Mouse (Mus musculus): ENCODE results near the gene Pprc1.

Pprc1 gene

DNA sequence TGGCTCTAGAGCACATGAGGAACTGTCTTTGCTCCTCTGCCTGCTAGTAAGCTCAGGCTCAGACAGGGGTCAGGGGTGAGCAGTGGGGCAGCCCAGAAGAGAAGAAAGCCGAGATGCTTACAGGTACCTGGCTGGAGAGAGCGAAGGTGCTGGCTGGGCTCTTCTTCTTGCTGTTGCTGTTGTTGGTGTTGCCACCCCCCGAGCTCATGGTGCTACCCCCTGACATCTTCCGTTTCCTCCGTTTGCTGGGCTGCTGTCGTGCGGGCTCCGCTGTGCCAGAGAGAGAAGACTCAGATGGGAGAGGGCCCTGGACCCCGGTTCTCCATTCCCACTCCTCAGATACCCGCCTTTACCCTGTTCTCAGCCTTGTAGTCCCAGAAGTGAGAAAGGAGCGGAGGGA is 10.8 kb upstream of the Pprc1 start:
- no peak for DNase-seq (ENCODE audit: low read depth)

DNA sequence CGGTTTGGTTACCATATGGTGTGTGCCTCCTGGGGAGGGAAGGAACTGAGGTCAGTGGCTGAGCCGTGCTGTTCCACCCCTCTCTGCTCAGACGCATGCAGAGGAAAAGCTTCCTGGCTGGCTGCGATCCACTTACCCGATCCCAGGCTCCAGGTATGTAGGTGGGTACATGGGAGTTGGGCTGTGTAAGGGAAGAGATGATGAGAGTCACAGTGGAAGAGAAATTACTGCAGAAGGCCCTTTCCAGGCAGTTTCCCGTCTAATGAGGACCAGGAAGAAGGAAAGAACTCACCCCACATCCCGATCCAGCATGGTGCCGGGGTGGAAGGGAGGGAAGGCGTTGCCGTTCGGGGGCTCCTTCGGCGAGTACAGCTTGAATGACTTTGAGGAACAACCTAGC is 8.7 kb upstream of the Pprc1 start:
- DNase-seq (ENCODE audit: low read depth) = no peak

DNA sequence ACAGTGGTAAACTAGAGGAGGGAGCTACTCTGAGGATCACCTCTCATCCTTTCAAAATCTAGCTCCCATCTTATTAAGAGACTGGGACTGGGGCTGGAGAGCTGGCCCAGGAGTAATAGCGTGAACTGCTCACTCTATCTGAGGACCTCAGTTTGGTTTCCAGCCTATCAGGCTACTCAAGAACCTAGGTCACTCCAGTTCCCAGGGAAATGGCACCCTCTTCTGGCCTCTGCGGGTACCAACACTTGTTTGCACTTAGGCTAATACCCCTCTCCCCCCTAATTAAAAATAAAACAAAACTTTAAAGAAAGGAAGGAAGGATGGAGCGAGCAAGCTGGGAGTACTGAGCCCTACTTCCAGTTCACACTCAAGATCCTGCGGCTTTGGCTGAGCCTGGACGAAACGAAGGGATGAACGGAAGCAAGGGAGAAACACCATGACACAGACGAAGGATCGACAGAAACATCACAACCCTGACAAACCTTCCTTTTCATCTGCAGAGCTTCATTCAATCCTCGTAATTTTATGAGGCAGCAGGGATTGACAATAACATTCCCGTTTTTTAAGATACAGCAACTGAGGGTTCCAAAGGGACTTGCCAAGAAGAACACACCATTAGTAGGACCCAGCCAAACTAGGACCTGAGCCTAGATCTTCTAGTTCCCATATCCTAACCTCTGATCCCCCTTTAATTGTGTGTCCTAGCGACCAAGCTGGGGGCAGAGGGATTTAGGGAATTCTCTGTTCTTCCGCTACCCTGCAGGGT is 8.0 kb upstream of the Pprc1 start:
- DNase-seq (ENCODE audit: low read depth) = no peak

DNA sequence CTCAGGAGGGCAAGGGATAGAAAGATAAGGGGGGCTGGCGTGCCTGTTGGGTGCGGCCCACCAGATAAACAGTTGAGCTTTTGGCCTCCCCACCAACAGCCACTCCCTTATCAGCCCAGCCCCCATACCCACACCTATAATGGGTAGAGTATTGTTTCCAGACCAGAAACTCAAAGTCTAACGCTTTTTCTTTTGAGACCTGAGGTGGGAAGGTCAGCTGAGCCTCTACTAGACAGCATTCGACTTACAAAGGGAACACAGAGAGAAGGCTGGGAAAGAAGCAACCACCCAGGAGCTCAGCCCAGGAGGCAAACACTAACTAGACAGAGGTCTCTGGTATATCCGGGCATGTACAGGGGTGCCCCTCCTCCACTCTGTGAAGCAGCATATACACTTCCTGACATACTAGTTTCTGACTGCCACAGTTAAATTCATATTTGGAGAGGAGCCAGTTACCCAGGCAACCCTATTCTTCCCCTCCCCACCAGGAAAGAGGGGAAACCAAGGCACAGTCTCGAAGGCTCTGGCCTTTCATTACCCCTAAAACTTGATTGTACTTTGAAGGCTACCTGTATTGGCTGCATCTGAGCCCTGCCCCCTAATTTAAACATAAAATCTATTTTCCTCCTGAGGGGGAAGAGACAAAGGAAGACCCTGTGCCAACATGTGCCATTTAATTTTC is 7.3 kb upstream of the Pprc1 start:
- DNase-seq (ENCODE audit: low read depth) = peak; percentile 72

DNA sequence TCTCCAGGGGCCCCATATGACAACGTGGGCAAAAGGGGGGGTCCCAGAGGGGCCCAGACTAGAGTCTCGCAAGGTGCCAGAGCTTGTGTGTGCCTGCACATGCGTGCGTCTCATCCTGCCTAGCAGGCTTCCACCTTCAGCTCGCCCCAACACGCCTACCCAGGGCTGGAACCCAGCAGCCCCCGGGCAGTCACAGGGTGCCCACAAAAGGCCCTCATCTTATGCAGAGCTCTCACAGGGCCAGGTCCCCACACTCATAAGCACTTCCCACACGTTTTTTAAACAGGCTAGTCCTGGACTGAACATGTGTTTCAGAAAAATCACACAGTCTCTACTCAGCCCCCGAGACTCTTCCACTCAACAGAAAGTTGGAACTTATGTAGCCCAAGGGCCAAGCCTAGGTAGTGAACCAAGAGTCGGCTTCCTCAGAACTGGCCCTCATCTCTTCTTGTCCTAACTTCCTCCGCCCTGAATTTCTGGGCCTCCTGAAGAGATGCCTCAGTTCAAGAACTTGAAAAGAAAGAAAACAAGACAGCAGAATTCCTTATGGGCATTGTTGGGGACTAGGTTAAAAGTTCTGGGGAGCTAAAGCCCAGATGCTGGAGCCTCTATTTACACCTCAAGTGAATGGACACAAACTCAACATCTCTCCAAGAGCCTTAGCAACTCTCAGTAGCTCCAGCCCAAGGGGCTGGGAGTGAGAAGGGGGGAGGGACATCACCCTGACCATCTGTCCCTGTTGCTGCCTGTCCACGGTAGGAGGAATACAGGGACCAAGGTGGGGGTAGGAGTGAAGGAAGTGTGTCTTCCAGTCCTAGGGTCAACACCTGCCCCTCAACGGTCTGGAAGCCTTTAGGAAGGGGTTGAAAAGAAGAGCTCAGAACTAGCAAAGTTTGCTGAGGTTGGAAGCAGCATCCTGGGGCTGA is 6.5 kb upstream of the Pprc1 start:
- no peak for DNase-seq (ENCODE audit: low read depth)

DNA sequence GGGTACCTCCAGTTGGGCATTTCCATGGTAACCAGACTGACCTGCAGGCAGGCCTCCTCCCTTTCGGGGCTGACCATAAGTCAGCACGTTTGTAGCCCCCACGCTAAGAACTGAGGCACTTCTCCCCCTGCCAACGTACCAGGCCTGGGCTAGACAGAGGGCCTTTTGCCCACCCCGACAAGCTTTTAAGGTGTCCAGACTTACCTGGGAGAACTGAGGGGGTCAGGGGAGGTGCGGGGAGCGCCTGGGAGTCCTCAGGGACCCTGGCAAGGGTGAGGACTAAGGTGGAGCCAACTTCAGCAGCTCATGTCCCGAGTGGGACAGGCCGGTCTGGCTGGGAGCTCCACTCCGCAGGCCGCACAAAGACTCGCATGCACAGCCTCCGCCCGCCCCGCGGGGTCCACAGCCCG is 5.8 kb upstream of the Pprc1 start:
- DNase-seq (ENCODE audit: low read depth) = no peak

DNA sequence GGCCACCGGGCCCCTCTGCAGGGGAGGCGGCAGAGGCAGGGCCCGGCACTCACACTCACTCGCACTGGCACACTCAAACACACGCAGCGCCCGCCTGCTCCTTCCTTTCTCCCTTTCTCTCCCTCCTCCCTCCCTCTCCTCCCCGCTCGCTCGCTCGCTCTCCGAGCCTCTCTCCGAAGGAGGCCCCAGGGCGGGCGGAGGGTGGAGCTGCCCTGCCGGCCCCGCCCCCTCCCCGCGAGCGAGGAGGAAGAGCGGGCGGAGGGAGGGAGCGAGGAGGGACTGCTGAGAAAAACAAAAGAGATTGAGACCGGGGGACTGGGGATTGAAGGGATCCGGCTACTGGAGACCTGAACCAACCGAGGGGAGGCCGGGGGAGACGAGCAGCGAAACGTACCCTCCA is 5.2 kb upstream of the Pprc1 start:
- DNase-seq (ENCODE audit: low read depth) = peak; percentile 92

DNA sequence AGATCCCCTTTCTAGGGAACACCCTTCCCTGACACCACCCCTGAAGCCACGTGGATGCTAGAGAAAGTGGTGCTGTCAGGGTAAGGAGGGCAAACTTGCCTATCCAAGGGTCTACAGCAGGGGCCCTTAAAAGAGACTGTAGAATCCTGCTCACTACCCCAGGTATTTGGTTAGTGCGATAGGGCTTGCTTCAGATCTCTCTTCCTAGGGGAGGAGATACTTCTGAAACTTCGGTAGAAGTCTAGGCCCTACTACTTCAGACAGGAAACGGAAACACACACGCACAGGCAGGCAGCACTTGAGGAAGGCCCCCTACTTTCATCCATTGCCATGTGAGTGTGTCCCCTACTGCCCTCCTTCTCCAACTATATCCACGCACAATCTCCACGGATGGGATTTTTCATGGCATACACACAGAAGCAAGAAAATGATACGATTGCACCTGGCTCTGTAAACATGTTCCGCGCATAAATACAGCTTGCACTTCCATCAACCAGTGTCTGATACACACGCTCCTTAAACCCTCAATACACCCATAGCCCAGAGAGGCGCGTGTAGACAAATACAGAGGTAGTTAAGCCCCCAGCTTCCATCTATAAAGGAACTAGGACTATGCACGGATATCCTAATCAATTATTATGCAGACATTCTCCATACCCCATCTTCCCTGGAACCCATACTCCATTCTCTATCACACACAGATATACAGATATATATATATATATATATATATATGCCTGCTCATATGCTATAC is 4.4 kb upstream of the Pprc1 start:
- DNase-seq (ENCODE audit: low read depth) = peak; percentile 81

DNA sequence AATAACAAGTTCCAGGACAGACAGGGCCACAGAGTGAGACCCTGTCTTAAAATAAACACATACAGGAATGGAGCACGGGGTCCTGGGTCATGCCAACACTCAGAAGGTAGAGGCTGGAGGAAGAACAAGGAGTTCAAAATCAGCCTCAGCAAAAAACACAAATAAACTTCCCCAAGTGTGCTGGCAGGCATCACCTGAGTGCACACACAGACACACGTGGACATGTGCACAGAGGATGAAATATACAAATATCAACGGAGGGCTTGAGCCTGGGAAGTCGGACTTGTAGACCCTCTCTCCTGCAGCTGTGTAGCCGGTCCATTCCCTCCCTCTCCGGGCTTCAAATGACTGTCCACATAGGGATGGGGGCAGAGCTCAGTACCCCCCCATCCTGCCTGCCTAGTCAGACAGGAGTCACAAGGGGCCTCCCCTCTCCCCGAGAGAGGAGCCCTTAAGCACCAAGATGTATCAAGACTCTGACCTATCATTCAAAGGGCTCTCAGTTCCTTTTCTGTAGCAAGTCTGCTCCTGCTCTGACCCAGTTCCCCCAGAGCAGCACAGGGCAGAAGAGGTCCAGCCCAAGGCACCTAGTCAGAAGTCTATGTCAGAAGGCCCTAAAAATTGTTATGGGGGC is 3.3 kb upstream of the Pprc1 start:
- no peak for DNase-seq (ENCODE audit: low read depth)

DNA sequence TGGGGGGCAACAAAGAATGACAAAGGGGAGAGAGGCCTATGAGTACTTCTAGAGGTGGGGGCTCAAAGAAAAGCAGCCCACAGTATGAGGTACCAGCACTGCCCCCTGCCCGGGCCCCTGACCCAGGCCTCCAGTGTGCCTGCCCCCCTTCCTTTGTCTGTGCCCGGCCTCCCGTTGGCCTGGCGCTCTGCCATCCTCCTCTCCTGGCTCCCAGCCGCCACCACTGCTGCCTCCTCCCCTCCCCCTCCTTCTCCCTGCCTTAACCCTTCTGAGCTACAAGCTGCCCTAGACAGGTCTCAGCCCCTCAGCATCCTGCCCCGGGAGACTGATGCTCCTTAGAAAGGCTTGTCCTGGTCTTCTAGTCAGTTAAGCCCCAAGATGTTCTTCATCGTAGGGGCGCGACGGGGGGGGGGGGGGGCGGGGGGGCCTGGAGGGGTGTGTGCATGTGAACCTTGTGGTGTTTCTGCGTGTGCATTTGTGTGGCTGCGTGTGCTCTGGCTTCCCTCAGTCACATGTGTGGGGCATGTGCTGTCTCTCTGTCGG is 2.7 kb upstream of the Pprc1 start:
- peak; percentile 43 for DNase-seq (ENCODE audit: low read depth)

DNA sequence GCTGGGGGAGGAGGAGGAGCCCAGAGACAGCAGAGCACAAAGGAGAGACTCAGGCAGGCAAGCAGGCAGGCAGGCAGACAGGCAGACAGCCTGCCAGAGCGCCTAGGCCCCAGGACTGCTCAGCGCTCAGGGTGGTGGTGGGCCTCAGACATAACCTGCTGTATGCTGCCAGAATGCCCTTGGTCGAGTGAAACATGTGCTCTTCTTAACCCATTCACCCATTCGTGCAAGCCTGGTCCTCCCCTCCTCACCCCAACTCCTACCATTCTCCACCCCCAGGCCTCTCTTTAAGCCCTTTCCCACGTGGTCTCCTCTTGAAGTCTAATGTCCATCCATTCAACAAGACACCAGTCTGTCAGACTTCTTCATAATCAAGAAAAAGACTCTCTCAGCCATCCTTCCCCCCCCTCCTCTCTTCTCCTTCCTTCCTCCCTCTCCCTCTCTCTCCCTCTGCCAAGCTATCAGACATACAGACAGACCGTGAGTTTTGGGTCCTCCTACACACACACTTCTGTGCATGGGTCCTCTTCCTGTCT is 2.1 kb upstream of the Pprc1 start:
- peak; percentile 65 for DNase-seq (ENCODE audit: low read depth)

DNA sequence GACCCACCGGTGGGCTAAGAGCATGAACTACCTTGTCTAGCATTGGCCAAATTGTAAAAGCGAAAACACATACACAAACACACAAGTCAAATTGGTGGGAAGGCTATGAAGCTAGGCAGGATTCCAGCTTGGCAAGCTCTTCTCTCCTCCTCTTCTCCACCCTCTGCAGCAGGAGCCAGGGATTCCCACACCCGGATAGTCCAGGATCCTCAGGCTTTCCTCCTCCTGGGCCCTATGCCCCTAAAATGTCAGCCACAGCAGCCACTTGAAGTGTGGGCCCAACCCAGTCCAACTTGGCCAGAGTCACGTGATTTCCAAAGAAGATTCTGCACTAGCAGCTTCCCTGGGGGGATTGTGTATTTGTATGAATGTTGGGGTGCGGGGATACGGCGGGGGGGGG is 1.3 kb upstream of the Pprc1 start:
- DNase-seq (ENCODE audit: low read depth) = no peak

DNA sequence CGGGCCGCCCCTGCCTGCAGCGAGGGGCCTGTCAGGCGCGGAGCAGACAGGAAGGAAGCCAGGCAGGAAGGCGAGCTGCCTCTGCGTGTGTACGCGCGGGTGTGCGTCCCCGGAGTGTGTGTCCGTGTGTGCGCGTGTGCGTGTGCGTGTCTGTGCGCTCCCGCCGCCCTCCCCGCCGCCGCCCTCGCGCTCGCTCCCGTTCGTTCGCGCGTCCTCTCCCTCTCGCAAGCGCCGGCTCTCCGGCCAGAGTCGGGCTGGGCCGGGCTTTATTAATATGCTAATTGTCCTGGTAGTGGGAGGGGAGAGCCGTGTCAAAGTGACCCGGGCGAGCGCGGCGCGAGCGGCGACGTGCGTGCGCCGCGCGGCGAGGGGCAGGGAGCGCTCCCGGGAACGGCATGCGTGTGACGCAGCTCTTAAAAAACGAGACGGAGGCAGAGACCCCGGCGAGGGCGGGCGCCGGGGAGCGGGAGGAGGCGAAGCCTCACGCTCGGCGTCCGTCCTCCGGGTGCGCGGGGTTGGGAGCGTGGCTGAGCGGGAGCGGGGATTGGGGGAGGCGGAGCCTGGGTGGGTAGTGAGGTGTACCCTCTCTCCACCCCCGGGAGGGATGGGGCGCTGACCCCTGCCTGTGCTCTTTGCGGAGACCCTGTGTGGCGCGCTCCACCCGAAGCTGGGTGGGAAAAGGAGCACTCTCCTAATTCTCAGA is 458 bp downstream of the Pprc1 start, which contains the start of gene Ldb1:
Gene Ldb1, minus strand, starts transcription at position 222 of the 703 bp plus-strand sequence.
- DNase-seq (ENCODE audit: low read depth) = peak; percentile 79

DNA sequence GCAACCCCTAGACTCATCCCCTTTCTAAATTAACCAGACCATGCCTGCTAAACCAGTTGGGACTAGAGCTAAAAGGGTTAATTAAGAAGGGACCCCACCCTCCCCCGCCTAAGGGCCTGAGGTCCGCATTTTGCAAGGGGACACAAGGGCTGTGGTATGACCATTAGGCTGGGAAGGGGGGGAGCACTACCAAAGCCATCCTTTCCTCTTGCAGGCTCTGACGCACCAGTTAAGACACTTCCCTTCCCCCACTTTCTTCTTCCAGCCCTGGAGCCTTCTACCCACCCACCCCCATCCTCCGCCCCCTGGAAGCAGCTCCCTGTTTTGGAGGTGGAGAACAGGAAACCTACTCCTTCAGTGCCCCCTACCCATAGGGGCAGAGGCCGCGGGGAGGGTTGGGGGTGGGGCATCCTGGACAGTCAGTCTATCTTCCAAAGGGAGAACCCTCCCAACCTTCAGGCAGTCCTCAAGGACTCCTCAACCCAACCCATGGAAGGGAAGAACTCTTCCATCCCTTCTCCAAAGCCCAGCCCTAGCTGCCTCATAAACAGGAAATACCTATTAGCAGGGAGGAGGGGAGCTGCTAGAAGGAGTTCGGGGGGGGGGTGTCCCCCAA is 1.1 kb downstream of the Pprc1 start:
- DNase-seq (ENCODE audit: low read depth) = peak; percentile 41

DNA sequence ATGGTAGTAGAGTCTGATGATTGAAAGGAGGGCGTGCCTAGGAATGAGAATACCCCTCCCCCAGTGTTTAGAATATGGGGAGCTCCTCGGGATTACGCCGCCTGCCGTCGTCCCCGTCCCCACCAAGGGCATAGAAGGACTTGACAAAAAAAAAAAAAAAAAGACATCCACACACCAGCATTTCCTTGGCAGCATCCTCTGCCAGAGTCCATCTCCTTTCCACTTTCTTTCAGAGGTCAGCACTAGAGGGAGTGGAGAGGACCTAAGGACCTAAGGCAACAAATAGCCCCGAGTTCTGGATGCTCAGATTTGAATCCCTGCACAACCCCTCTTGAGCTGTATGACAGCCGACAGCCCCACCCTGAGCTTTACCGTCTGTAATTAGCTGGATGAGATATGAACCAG is 1.9 kb downstream of the Pprc1 start:
- no peak for DNase-seq (ENCODE audit: low read depth)

DNA sequence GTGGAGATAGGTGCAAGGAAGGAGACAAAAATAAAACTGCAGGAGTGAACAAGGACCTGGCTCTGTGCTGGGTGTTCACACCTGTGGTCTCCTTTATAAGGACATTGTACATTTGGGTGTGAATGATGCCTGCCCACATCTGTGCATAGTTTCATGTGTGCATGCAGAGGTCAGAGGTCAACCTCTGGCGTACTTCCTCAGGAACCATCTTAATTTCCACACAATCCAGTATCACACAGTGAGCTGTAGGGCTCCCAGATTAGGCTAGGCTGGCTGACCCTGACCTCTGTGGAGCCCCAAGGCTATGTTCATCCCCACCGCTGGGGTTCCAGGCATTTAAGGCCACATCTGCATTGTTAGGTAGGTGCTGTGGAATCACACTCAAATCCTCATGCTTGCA is 2.7 kb downstream of the Pprc1 start:
- no peak for DNase-seq (ENCODE audit: low read depth)

DNA sequence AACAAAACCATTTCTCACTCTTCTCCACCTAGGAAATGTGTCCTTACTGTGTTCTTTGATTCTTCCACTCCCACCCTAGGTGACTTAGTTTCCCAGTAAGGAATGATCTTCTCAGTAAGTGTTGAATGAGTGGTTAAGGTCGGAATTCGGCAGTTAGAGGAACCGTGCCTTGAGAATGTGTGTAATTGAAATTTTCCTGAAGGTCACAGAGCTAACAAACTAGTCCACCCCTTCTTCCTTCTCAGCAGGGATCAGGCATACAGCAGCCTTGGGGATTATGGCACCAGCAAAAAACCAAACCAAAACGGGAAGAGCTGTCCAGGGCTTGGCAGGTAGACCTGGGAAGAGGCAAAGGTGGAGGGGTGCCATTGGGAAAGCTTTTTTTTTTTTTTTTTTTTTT is 4.4 kb downstream of the Pprc1 start:
- no peak for DNase-seq (ENCODE audit: low read depth)

DNA sequence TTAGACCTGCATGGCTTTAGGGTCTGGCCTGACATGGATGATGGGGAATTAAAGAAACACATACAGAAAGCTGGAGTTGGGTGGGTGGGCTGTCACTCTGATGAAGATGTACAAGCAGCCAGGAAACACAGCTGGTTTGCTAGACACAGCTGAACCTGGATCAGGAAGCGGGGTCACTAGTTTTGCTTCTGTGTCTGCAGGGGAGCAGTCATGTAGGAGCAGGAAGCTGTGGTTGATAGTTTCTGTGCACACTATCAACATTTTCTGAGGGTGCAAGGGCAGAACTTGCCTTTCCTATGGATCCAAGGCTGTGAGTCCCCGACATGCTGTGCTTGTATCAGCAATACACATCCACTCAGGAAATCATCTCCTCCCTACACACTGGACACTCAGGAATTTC is 5.8 kb downstream of the Pprc1 start:
- peak; percentile 59 for DNase-seq (ENCODE audit: low read depth)

DNA sequence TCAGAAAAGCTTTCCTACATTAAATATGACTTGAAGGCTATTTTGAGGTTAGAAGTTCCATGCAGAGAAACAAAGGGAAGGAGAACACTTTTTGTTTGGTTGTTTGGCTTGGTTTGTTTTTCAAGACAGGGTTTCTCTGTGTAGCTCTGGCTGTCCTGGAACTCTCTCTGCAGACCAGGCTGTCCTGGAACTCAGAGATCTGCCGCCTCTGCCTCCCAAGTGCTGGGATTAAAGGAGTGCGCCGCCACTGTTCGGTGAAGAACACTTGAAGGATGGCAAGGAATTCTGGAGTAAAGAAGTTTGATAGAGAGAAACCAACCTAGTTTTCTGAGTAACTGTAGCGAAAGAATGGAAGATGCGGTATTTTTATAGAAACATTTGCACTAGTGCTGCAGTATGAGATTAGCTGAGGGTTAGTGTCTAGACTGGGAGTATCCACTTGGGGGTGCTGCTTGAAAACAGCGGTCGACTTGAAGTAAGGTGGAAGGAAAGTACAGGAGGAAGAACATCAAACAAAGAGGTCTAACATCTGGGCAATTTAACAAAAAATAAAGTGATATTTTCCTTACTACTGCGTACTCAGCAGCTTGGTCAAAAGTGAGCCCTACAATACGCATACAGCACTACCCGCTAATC is 11.2 kb downstream of the Pprc1 start:
- no peak for DNase-seq (ENCODE audit: low read depth)

All from naive thymus-derived CD4-positive, alpha-beta T cell, adult 2 months (primary cell).